Mouse (Mus musculus) monocyte, adult 2 months (primary cell): Measurements from ENCODE around the gene Zfp985.
"Not testable (repeated sequence)": the region's sequence is repeated elsewhere in the genome, so short reads cannot be mapped to it uniquely, and the experiment has no call there.

ENCODE experiments used
- DNase-seq, 2 experiments: peaks; one replicate each; pipeline ENCODE4 v3.0.0; 2022; ENCODE audit warnings: low spot score in 2 of 2, low read depth in 1 of 2

Gene Zfp985

GRCm38 (mm10) chr4:147553071-147553470, at the start of gene Zfp985:
TSS of gene Zfp985 (plus strand) at chr4:147553277.
- not testable (repeated sequence) for DNase-seq

- DNase-seq: no peak
Measured at GRCm38 (mm10) chr4:147509174-147509573, 43.9 kb upstream of the Zfp985 start.

- no peak for DNase-seq
Measured at GRCm38 (mm10) chr4:147518981-147519380, 34.1 kb upstream of the Zfp985 start.

GRCm38 (mm10) chr4:147520100-147520499, 33.0 kb upstream of the Zfp985 start:
- DNase-seq: no peak

- no peak for DNase-seq
Measured at GRCm38 (mm10) chr4:147525125-147525524, 28.0 kb upstream of the Zfp985 start.

GRCm38 (mm10) chr4:147530366-147530765, 22.7 kb upstream of the Zfp985 start:
- DNase-seq: no peak

- not testable (repeated sequence) for DNase-seq
Measured at GRCm38 (mm10) chr4:147535916-147536315, 17.2 kb upstream of the Zfp985 start.

GRCm38 (mm10) chr4:147537702-147538101, 15.4 kb upstream of the Zfp985 start:
- no peak for DNase-seq

- not testable (repeated sequence) for DNase-seq
Measured at GRCm38 (mm10) chr4:147539918-147540317, 13.2 kb upstream of the Zfp985 start, which contains the start of gene Gm16503. TSS of gene Gm16503 (plus strand) at chr4:147540218.

GRCm38 (mm10) chr4:147541105-147541504, 12.0 kb upstream of the Zfp985 start:
- DNase-seq: no peak

- DNase-seq: not testable (repeated sequence)
Measured at GRCm38 (mm10) chr4:147554361-147554760, 1.3 kb downstream of the Zfp985 start.

GRCm38 (mm10) chr4:147556921-147557320, 3.8 kb downstream of the Zfp985 start:
- not testable (repeated sequence) for DNase-seq

GRCm38 (mm10) chr4:147558011-147558410, 4.9 kb downstream of the Zfp985 start:
- not testable (repeated sequence) for DNase-seq

GRCm38 (mm10) chr4:147559096-147559495, 6.0 kb downstream of the Zfp985 start:
- not testable (repeated sequence) for DNase-seq

- DNase-seq: no peak
Measured at GRCm38 (mm10) chr4:147565426-147566220, 12.5 kb downstream of the Zfp985 start.

GRCm38 (mm10) chr4:147571156-147571555, 18.1 kb downstream of the Zfp985 start:
- DNase-seq: not testable (repeated sequence)

GRCm38 (mm10) chr4:147579371-147579770, 26.3 kb downstream of the Zfp985 start:
- not testable (repeated sequence) for DNase-seq

- no peak for DNase-seq
Measured at GRCm38 (mm10) chr4:147586511-147587473, 33.7 kb downstream of the Zfp985 start.

GRCm38 (mm10) chr4:147594630-147595029, 41.6 kb downstream of the Zfp985 start:
- DNase-seq: not testable (repeated sequence)

GRCm38 (mm10) chr4:147597685-147598084, 44.6 kb downstream of the Zfp985 start:
- DNase-seq: no peak

GRCm38 (mm10) chr4:147598831-147599230, 45.8 kb downstream of the Zfp985 start:
- no peak for DNase-seq

- DNase-seq: no peak
Measured at GRCm38 (mm10) chr4:147601881-147602280, 48.8 kb downstream of the Zfp985 start.
